Mouse (Mus musculus) heart, adult 2 months (tissue): ENCODE data around the gene Casc1.

Source experiments
- CTCF ChIP-seq: fragments of 200-600 bp; IDR thresholded peaks from 2 replicates; pipeline ENCODE4 v1.8.1; 2022; ENCODE audit warnings: antibody characterized with exemption, mild to moderate bottlenecking, moderate library complexity
- POLR2A ChIP-seq: fragments of 200-500 bp; IDR thresholded peaks from 2 replicates; pipeline ENCODE4 v1.6.1; 2011; ENCODE audit warnings: mild to moderate bottlenecking, low read depth, low read length, control low read depth; ENCODE audit not compliant: insufficient read depth

DNA sequence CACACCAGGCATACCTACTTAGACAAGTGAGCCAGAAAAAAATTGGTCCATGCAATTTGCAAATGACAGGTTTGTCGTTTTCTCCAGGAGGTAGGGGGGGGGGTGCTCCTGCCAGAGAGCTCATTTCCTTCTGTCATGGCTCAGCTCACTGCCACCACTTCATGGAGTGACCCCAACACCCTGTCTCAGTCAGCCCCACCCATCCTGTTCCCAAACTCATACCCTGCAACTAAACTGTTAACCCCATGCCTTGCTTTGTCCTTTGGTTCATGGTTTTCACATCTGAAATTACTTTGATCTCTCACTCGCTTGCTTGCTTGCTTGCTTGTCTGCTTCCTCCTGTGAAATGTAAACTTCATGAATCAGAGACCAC lies 45.9 kb upstream of the Casc1 start:
- TF ChIP-seq CTCF (no peak), POLR2A (no peak)
